Mouse (Mus musculus): ENCODE measurements at regions not wholly inside any gene's neighbourhood (a gene's known extent, or its start where the extent isn't known, plus 50 kb on each side); places are given as distances from the start of the nearest gene placed in this dataset.

- no peak for DNase-seq
- intact Hi-C loops (cut with DNase I), result no loop called here
Measured at GRCm38 (mm10) chr11:63707093-63707492, 215.0 kb downstream of the Hs3st3b1 start.

- DNase-seq, result peak; percentile 17 to 23
- intact Hi-C loops (cut with DNase I), result no loop called here
Measured at GRCm38 (mm10) chr11:63708412-63708811, 213.7 kb downstream of the Hs3st3b1 start.

DNA sequence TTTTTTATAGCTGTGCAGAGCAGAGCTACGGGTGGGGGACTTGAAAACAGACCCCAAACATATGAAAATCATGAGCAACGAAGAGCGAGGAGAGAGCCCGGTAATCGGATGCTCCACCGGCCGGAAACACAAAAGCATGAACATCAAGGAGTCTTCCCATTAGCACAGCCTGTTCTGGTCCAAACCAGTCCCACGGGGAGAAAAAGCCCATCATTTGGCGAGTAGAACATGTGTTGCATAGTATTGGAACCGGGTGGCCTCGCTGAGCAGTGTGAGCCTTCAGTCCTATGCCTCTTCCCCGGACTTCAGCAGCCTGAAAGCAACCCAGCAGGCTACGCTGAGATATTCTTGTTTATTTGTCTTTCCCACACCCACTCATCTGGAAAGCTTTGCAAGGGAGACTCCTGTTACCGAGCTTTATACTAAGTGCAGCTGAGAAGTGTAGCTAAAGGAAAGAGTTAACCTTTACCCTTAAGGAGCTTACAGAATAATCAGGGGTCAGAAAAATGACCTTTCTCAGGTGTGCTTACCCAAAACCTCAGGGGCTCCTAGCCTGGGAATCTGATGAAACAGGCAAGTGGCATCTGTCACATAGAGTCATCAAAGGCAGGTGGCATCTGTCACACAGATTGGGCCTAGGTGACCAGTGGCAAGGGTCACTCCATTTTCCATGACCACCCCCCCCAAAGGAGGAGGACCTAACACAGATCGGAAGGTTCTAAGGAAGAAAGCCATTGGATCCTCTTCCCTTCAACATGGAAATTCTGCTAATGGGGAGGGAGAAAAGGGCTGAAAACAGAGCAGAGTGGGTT is 209.8 kb downstream of the Hs3st3b1 start:
- intact Hi-C loops (cut with DNase I), result no loop called here
- no peak for DNase-seq

GRCm38 (mm10) chr11:63722261-63722660 is 199.8 kb downstream of the Hs3st3b1 start:
- intact Hi-C loops (cut with DNase I), result no loop called here
- no peak for DNase-seq

DNA sequence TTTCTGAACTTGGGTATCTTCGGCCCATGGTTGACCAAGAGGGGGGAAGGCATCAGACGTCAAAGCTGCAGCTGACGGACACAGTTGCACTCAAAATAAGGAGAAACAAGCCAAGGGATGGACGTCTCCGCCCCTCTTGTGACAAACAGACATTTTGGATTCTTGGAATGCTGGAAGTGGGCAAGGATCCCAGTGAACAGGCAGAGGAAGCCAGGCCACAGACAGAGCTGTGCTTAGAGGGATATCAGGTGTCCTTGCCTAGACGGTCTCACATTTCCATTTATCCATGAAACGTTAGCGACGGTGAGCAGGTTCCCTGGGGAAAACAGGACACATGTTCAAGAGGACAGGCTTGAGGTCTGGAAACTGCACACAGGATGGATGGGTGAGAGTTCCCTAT is 191.2 kb downstream of the Hs3st3b1 start:
- DNase-seq, result peak in 1 of 2 experiments; percentile 14
- intact Hi-C loops (cut with DNase I), result no loop called here

DNA sequence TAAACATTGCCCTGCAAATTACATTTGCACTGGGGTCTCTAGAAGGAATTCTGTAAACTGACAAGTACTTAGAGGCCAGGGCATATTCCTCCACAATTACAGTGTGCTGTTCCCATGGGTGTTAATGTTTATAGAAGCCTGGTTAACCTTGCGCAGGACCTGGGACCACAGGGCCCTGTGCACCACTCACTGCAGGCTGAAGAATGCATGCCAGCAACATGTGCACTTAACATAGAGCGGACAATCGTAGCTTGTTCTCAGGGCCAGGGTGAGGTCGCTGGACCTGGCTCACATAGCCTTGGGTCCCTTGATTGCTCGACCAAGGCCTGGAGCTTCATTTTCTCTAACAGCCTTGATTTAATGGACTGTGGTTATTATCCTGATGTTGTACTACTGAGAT is 168.8 kb downstream of the Hs3st3b1 start:
- no peak for DNase-seq
- intact Hi-C loops (cut with DNase I), result no loop called here

DNA sequence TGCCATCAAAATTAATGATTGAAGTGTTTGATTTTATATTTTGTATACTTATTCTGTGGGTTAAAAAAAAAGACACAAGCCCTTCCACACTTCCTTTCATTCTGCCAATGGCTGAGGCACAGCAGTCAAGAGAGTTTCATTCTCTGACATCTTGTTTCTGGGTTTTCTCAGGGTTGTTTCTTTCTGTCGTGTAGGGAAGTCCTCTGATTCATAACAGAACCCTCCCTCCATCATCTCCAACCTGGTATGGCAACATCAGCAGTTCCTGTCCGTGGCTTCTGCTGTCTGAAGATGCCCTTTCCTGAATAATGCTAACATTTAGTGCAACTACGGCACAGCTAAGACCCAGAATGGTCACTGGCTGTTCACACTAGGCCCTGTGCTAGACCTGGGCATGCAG is 167.3 kb downstream of the Hs3st3b1 start:
- intact Hi-C loops (cut with DNase I), result no loop called here
- DNase-seq, result no peak

DNA sequence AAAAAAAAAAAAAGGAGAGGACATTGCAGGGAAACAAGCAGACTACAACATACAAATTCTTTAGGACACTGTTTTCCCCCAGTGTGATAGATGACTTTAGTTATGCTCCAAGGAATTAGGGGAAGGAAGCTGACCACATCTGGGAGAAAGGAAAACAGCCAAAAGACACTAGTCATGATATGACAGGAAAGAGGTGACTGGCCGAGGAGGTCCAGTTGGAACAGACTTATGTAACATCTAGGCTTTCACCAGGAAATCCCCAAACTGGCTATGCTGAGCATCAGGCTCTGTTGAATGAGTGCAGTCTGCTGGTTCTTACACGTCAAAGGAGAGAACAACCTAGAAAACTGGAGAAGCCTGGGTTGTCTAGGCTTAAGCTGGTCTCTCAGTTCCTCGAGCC is 163.8 kb downstream of the Hs3st3b1 start:
- no peak for DNase-seq
- intact Hi-C loops (cut with DNase I), result no loop called here

DNA sequence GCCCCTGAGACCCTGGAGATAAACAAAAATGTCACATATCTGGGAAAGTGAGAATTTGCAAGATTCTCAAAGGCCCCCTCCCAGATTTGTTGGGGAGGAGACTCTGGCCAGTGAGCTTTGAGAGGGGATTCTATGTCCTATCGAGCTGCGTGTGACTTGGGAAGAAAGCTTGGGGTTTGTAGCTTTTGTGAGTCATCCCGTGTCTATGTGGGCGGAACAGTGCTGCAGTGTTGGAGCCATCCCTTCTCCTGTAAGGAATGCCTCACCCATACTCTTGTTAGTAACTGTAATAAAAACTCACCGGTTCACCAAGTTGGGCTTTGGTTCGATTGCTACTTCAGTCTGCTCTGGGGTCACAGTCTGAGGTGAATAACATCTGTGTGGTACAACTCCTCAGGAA is 160.5 kb downstream of the Hs3st3b1 start:
- DNase-seq, result no peak
- intact Hi-C loops (cut with DNase I), result no loop called here

GRCm38 (mm10) chr11:63767631-63768250 is 154.3 kb downstream of the Hs3st3b1 start:
- DNase-seq, result no peak

DNA sequence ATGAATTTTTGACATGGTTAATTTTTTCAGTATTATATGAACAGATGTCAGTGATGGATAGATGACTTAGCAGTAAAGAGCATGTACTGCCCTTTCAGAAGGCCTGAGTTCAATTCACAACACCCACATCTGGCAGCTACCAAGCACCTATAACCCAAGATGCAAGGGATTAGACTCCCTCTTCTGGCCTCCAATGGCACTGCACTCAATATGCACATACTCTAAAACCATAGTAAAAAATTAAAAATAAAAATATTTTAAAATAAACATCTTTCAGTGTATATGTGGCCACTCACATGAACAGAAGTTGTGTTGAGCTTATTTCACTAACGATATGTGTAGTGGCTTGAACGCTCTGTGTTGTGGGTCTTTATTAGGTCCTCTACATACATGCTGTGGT is 152.4 kb downstream of the Hs3st3b1 start:
- DNase-seq, result no peak
- intact Hi-C loops (cut with DNase I), result no loop called here

More at GRCm38 (mm10) chr11:63767631-63768250, 154.3 kb downstream of the Hs3st3b1 start:
- intact Hi-C loops (cut with DNase I), result no loop called here

DNA sequence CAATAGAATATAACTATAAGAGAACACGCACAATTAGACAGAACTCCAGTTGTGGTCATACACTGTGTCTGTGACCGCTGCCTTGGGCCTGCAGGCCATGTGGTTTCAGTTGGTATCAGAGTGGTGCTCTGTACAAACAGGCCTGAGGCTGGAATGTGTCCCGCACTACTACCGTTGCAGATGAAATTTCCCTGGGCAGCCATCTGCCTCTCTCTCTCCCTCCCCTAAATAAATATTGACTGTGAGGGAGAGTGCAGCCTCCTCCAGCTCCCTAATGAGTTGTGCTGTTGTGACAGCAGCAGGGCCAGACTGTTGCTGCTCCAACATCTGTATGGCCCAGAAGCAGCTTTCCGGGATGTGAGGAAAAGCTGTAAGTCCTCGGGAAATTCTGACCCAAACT is 146.7 kb downstream of the Hs3st3b1 start:
- DNase-seq, result no peak
- intact Hi-C loops (cut with DNase I), result no loop called here

DNA sequence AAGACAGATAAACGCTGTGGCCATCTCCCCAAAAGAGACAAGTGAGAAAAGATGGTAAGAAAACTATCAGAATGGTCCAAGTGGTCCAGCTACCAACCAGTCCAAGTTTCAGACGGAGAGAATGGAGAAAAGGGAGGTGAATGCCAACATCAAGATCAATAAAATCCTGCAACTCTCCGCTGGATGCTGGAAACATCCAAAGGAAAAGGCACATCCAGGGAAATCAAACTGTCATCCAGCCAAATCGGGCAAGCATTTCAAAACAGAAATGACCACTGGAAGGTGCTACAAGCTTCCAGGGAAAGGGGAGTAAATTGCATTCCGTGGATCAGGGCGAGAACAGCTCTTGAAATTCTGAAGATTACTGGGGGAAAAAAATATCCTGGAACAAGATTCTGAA is 142.7 kb downstream of the Hs3st3b1 start:
- DNase-seq, result no peak
- intact Hi-C loops (cut with DNase I), result no loop called here

DNA sequence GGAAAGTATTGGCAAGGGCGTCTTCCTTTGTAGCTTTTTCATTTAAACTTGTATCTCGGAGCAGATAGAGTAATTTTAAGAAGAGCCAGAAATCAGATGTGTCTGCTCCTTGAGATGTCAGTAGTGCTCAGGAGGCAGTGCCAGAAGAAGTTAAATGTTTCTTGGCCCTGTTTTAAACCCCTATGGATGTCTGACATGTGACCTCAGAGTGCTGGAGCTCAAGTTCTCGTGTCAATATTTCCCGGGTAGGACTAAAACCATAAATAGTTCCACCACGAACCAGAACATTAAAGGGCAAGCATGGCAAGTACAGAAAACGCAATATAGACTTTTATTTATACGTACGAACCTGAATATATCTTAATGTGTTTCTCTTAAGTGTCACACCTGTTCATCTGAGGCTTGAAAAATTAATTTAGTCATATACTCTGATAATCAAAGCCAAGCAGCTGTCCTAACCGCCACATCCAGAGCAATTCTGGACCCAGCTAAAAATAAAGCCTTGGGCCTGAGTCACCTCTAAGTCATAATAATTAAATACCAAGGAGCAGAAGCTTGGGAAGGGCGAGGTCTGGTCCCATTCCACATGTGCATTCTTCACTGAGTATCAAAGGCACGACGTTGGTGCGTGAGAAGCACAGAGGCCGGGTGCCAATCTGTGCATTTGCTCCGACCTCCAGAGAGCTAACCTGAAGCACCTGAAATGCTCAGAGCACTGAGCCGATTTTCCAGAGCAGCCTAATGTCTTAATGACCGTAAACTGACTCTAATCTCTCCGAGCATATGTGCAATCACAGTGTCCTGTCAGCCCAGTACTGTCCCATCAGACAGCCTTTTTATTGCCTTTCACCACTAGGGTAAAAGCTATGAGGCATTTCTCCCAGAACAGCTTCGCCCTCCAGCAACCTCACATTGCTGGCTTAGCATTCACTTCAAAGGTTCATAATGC is 139.8 kb downstream of the Hs3st3b1 start:
- intact Hi-C loops (cut with DNase I), result no loop called here
- no peak for DNase-seq

GRCm38 (mm10) chr11:63785281-63785886 is 136.7 kb downstream of the Hs3st3b1 start:
- intact Hi-C loops (cut with DNase I), result no loop called here
- DNase-seq, result no peak

DNA sequence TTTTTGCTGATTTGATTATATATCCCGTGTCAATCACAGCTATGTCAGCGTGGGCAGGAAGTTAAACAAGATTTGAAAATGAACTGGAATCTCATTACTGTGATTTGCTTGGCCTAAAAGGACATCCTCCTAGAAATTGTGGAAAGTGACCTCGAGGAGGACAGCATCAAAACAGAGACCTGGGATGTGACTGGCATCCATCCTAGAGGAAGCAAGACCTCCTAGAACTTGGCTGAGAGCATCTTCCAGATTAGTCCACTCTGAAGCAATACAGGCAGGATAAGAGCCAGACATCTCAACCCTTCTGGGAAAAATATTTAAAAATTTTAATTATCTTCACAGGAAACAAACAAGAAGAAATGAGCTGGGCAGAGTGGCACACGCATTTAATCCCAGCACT is 136.1 kb downstream of the Hs3st3b1 start:
- intact Hi-C loops (cut with DNase I), result no loop called here

DNA sequence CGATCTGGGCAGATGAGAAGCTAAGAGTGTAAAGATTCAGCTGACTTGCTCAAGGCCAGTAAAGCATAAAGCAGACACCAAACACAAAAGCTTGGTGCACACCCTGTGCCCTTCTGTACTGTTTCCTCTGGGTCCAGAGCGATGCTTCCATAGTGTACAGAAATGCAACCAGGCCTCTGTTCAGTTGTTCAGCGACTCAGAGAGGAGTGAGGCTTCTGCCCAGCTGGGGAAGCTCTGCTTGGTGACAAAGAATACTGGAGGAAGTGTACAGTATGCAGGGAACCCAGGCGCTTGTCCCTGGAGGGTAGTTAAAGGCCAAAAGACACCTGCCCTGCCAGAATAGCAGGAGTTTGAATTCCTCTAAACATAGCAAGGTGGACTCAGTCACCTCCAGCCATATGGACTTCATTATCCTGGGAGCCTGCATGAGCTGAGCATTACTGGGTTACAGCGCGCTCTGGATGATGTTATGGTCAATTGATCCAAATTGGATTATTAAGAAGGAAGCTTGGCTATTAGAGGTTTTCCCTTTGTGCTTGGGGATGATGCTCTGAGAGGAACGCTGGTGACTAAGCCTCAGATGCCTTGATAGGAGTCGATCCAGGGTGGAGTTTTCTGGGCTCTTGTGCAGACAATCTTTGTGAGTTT is 132.5 kb downstream of the Hs3st3b1 start:
- intact Hi-C loops (cut with DNase I), result no loop called here
- DNase-seq, result no peak

More for the DNA sequence above, 136.1 kb downstream of the Hs3st3b1 start:
- DNase-seq, result no peak

DNA sequence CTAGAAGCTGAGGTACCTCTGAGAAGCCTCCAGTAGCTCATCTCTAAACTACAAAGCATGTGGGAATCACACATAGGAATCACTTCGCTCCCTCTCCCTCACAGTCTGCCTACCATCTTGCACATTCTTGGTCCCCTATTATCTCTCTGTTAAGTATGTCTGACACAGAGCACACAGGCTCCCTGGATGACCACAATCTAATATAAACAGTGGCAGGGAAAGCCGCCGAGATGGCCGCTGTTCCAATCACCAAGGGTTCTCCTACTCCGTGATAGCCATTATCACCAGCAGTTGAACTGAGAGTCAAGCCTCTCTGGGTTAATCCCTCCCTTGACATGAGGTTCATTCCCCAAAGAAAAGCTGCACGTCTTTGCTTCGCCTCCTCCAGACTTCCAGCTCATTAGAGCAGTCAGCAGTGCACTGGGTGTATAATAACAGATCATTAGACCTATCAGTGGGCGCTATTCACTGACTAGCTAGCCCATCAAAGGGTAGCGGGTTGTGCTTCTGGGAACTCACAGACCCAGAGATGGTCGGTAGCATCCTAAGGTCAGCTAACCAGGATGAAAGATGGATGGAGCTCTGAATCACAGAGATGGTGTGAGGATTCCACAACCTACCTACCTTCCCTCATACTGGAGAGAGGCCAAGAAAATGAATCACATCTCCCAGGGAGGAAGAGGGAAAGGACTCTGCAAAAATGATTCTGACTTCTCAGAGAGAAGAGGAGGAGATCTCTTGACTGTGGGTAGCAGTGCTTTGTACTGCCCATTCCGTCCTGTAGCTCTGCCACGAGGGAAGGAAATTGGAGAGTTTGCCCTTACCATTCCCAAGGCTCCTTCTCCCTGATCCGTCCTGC is 130.9 kb downstream of the Hs3st3b1 start:
- DNase-seq, result no peak
- intact Hi-C loops (cut with DNase I), result no loop called here
